In genomic region chr14:26345227-26345626, GRCm38 (mm10) we compare ENCODE assay signal across 11 mouse cellular contexts.
"Had no signal": no experiment of that assay in that cellular context is flagged by ENCODE, and none has a peak within 500 bp of the region (broad histone marks: within the 10 kb centered on the region; RNA-seq: fewer than 3 reads in every experiment).

No protein-coding gene starts in this region.

- DNase-seq: lung, adult 2 months; lung, postnatal 14 days; lung, postnatal 36 days; retina, postnatal 1 day; right cerebral cortex, adult 18-20 months; right cerebral cortex, postnatal 25 days; right cerebral cortex, postnatal 4 days; spleen, adult 18-20 months; thymus, adult 18-20 months; thymus, postnatal 14 days; thymus, postnatal 36 days had no signal
